31 mouse cellular contexts compared by ENCODE assay signal in genomic region chr8:114526626-114527267, GRCm38 (mm10).
DNase-seq lines count a peak whose midpoint lies in the region; ATAC-seq and TF ChIP-seq lines count a peak whose summit lies in the region.
"Had no signal": no experiment of that assay in that cellular context is flagged by ENCODE, and none has a peak within 500 bp of the region (broad histone marks: within the 10 kb centered on the region; RNA-seq: fewer than 3 reads in every experiment).

No protein-coding gene starts in this region.

- no peak overlapping the region for H3K27ac ChIP-seq in embryonic facial prominence, embryonic 14.5 days (replicated peaks; ENCODE audit: low read depth, low read length)
- no peak overlapping the region for H3K27ac ChIP-seq in embryonic facial prominence, embryonic 10.5 days (replicated peaks)
- peak overlapping the region; percentile 66 for H3K27ac ChIP-seq in lung, postnatal 0 days (ENCODE audit: low read length)
- 0 out of 2 replicates have a peak overlapping the region, but pooled peaks have one; percentile 21 for H3K27ac ChIP-seq in midbrain, embryonic 15.5 days
- H3K27ac ChIP-seq in midbrain, embryonic 16.5 days (ENCODE audit: low read length) = no peak overlapping the region
- H3K27ac ChIP-seq: embryonic facial prominence, embryonic 12.5 days; forebrain, embryonic 10.5 days; forebrain, embryonic 15.5 days; hindbrain, embryonic 12.5 days; hindbrain, postnatal 0 days; intestine, embryonic 15.5 days; kidney, postnatal 0 days; liver, embryonic 13.5 days; macrophage had no signal

- H3K27me3 ChIP-seq in embryonic facial prominence, embryonic 14.5 days (replicated peaks; ENCODE audit: control insufficient read depth, insufficient read depth, low read length) = no peaks in the 10 kb centered on the region
- no peaks in the 10 kb centered on the region for H3K27me3 ChIP-seq in embryonic facial prominence, embryonic 10.5 days (replicated peaks; ENCODE audit: low read depth, poor library complexity, severe bottlenecking)
- H3K27me3 ChIP-seq in lung, postnatal 0 days (replicated peaks; ENCODE audit: insufficient read depth, low read length) = no peaks in the 10 kb centered on the region
- peaks cover 4% of the 10 kb centered on the region for H3K27me3 ChIP-seq in midbrain, embryonic 15.5 days (replicated peaks)
- H3K27me3 ChIP-seq in midbrain, embryonic 16.5 days (ENCODE audit: control insufficient read depth, insufficient read depth, low read depth, low read length) = no peaks in the 10 kb centered on the region
- H3K27me3 ChIP-seq: CH12.LX; embryonic facial prominence, embryonic 12.5 days; forebrain, embryonic 15.5 days; hindbrain, embryonic 12.5 days; intestine, embryonic 15.5 days; liver, embryonic 13.5 days had no signal

- 78% methylated on average over 15 of the region's 15 CpGs for WGBS in embryonic facial prominence, embryonic 14.5 days
- WGBS in embryonic facial prominence, embryonic 10.5 days = 87% methylated on average over 15 of the region's 15 CpGs
- 60% methylated on average over 15 of the region's 15 CpGs for WGBS in lung, postnatal 0 days
- 71% methylated on average over 15 of the region's 15 CpGs for WGBS in lung, adult 2 months
- WGBS in midbrain, embryonic 15.5 days = 74% methylated on average over 15 of the region's 15 CpGs
- 80% methylated on average over 15 of the region's 15 CpGs for WGBS in midbrain, embryonic 16.5 days

- no peaks in the 10 kb centered on the region for H3K36me3 ChIP-seq in embryonic facial prominence, embryonic 14.5 days (ENCODE audit: control insufficient read depth, insufficient read depth, low read length)
- H3K36me3 ChIP-seq in embryonic facial prominence, embryonic 10.5 days (replicated peaks) = no peaks in the 10 kb centered on the region
- H3K36me3 ChIP-seq in lung, postnatal 0 days (ENCODE audit: insufficient read depth, low read length) = no peaks in the 10 kb centered on the region
- no peaks in the 10 kb centered on the region for H3K36me3 ChIP-seq in midbrain, embryonic 15.5 days (replicated peaks)
- H3K36me3 ChIP-seq in midbrain, embryonic 16.5 days (ENCODE audit: control insufficient read depth, insufficient read depth, low read length) = no peaks in the 10 kb centered on the region
- H3K36me3 ChIP-seq: embryonic facial prominence, embryonic 12.5 days; forebrain, embryonic 10.5 days; forebrain, embryonic 15.5 days; hindbrain, embryonic 12.5 days; intestine, embryonic 15.5 days; liver, embryonic 13.5 days had no signal

- no peak for TF ChIP-seq POLR2A in lung, adult 2 months (IDR thresholded peaks at IDR 0.05; ENCODE audit: borderline replicate concordance, extremely low read depth, low read depth, low read length)

- TF ChIP-seq CTCF in lung, postnatal 0 days (IDR thresholded peaks at IDR 0.05) = no peak
- no peak for TF ChIP-seq CTCF in lung, adult 2 months (IDR thresholded peaks at IDR 0.05; ENCODE audit: insufficient read depth, low read length)

- TF ChIP-seq EP300 in lung, postnatal 0 days (IDR thresholded peaks at IDR 0.05) = peak; percentile 35; the same call in 1 of the 2 replicates

- H3K9ac ChIP-seq in embryonic facial prominence, embryonic 14.5 days (ENCODE audit: low read depth, low read length) = no peak overlapping the region
- H3K9ac ChIP-seq in lung, postnatal 0 days (replicated peaks; ENCODE audit: low read depth) = no peak overlapping the region
- no peak overlapping the region for H3K9ac ChIP-seq in midbrain, embryonic 15.5 days
- H3K9ac ChIP-seq in midbrain, embryonic 16.5 days (ENCODE audit: low read depth, low read length) = no peak overlapping the region
- H3K9ac ChIP-seq: embryonic facial prominence, embryonic 12.5 days; forebrain, embryonic 15.5 days; hindbrain, embryonic 12.5 days; intestine, embryonic 15.5 days; liver, embryonic 13.5 days had no signal

- peak; percentile 32 for DNase-seq in embryonic facial prominence, embryonic 14.5 days (ENCODE audit: low spot score)
- no peak for DNase-seq in embryonic facial prominence, embryonic 10.5 days (ENCODE audit: low spot score)
- peak; percentile 63 for DNase-seq in lung, postnatal 0 days (ENCODE audit: low spot score)
- DNase-seq in lung, adult 2 months = no peak
- no peak for DNase-seq in cerebellum, adult 9-11 months
- DNase-seq: adrenal gland, adult 8-10 months; cerebellum, adult 8-10 months; cerebellum, postnatal 36 days; gastrocnemius, postnatal 25 days; heart, adult 18-20 months; heart, postnatal 36 days; kidney, adult 8-10 months; kidney, postnatal 4 days; layer of hippocampus, postnatal 36 days; left cerebral cortex, postnatal 4 days; liver, embryonic 13.5 days; retina, postnatal 1 day; spleen, adult 18-20 months; thymus, postnatal 14 days had no signal

- no peak for ATAC-seq in embryonic facial prominence, embryonic 14.5 days (ENCODE audit: low read depth)
- peak; percentile 32 for ATAC-seq in lung, postnatal 0 days
- ATAC-seq in midbrain, embryonic 15.5 days (replicated peaks) = no peak
- no peak for ATAC-seq in midbrain, embryonic 16.5 days
- ATAC-seq: forebrain, embryonic 15.5 days; hindbrain, postnatal 0 days; intestine, embryonic 15.5 days had no signal

- no peaks in the 10 kb centered on the region for H3K4me1 ChIP-seq in embryonic facial prominence, embryonic 14.5 days (ENCODE audit: control insufficient read depth, insufficient read depth, low read length)
- H3K4me1 ChIP-seq in embryonic facial prominence, embryonic 10.5 days = peaks cover 10% of the 10 kb centered on the region
- H3K4me1 ChIP-seq in lung, postnatal 0 days (ENCODE audit: insufficient read depth, low read depth, low read length) = no peaks in the 10 kb centered on the region
- no peaks in the 10 kb centered on the region for H3K4me1 ChIP-seq in lung, adult 2 months (ENCODE audit: control insufficient read depth, insufficient read depth, low read length)
- peaks cover 17% of the 10 kb centered on the region for H3K4me1 ChIP-seq in midbrain, embryonic 15.5 days
- H3K4me1 ChIP-seq in midbrain, embryonic 16.5 days (ENCODE audit: control insufficient read depth, insufficient read depth, low read length) = peaks cover 17% of the 10 kb centered on the region
- H3K4me1 ChIP-seq: embryonic facial prominence, embryonic 12.5 days; intestine, embryonic 15.5 days; liver, embryonic 13.5 days had no signal

- H3K4me3 ChIP-seq in embryonic facial prominence, embryonic 14.5 days (ENCODE audit: low read depth, low read length) = no peak overlapping the region
- H3K4me3 ChIP-seq in embryonic facial prominence, embryonic 10.5 days = no peak overlapping the region
- no peak overlapping the region for H3K4me3 ChIP-seq in lung, postnatal 0 days (ENCODE audit: low read depth, low read length)
- no peak overlapping the region for H3K4me3 ChIP-seq in lung, adult 2 months (replicated peaks; ENCODE audit: extremely low read depth, low read depth, low read length)
- no peak overlapping the region for H3K4me3 ChIP-seq in midbrain, embryonic 15.5 days
- no peak overlapping the region for H3K4me3 ChIP-seq in midbrain, embryonic 16.5 days (ENCODE audit: low read depth, low read length)
- H3K4me3 ChIP-seq: embryonic facial prominence, embryonic 12.5 days; forebrain, embryonic 10.5 days; forebrain, embryonic 15.5 days; hindbrain, embryonic 12.5 days; intestine, embryonic 15.5 days; liver, embryonic 13.5 days had no signal

- no peak overlapping the region for H3K4me2 ChIP-seq in embryonic facial prominence, embryonic 14.5 days (ENCODE audit: low read depth, low read length)
- 0 out of 2 replicates have a peak overlapping the region, but pooled peaks have one; percentile 17 for H3K4me2 ChIP-seq in lung, postnatal 0 days (replicated peaks; ENCODE audit: low read depth, low read length)
- H3K4me2 ChIP-seq in midbrain, embryonic 15.5 days = no peak overlapping the region
- no peak overlapping the region for H3K4me2 ChIP-seq in midbrain, embryonic 16.5 days (ENCODE audit: low read length)
- H3K4me2 ChIP-seq: embryonic facial prominence, embryonic 12.5 days; forebrain, embryonic 15.5 days; heart, embryonic 11.5 days; hindbrain, embryonic 12.5 days; intestine, embryonic 15.5 days; liver, embryonic 13.5 days had no signal

- no peaks in the 10 kb centered on the region for H3K9me3 ChIP-seq in embryonic facial prominence, embryonic 14.5 days (ENCODE audit: control insufficient read depth, low read length)
- no peaks in the 10 kb centered on the region for H3K9me3 ChIP-seq in embryonic facial prominence, embryonic 10.5 days
- H3K9me3 ChIP-seq in lung, postnatal 0 days (ENCODE audit: low read length) = no peaks in the 10 kb centered on the region
- no peaks in the 10 kb centered on the region for H3K9me3 ChIP-seq in midbrain, embryonic 15.5 days
- no peaks in the 10 kb centered on the region for H3K9me3 ChIP-seq in midbrain, embryonic 16.5 days (replicated peaks; ENCODE audit: control insufficient read depth, low read length, poor library complexity, severe bottlenecking)
- H3K9me3 ChIP-seq: embryonic facial prominence, embryonic 12.5 days; forebrain, embryonic 10.5 days; forebrain, embryonic 15.5 days; hindbrain, embryonic 12.5 days; intestine, embryonic 15.5 days; liver, embryonic 13.5 days had no signal

Comparison
In these comparisons a context has a peak if more than half of its experiments do, and no peak if none do; other contexts are left out.
1. DNase-seq: peak in embryonic facial prominence, embryonic 14.5 days (single experiment) and lung, postnatal 0 days (single experiment); none in embryonic facial prominence, embryonic 10.5 days (single experiment), lung, adult 2 months (single experiment) and cerebellum, adult 9-11 months (single experiment).
2. H3K27ac ChIP-seq: peak in lung, postnatal 0 days (single experiment) and midbrain, embryonic 15.5 days (single experiment); none in embryonic facial prominence, embryonic 14.5 days (single experiment), embryonic facial prominence, embryonic 10.5 days (single experiment) and midbrain, embryonic 16.5 days (single experiment).